Mouse (Mus musculus) liver, adult 2 months (tissue): ENCODE results near the gene Acmsd.

Experiments
- CTCF ChIP-seq: fragments of 200-500 bp; IDR thresholded peaks from 2 replicates; pipeline ENCODE4 v1.5.1; 2011; ENCODE audit warnings: low read depth, low read length, control low read depth
- POLR2A ChIP-seq: fragments of 200-500 bp; IDR thresholded peaks from 2 replicates; pipeline ENCODE4 v1.6.1; 2011; ENCODE audit warnings: low read length, control low read depth; ENCODE audit not compliant: insufficient read depth; ENCODE audit errors: extremely low read depth

DNA sequence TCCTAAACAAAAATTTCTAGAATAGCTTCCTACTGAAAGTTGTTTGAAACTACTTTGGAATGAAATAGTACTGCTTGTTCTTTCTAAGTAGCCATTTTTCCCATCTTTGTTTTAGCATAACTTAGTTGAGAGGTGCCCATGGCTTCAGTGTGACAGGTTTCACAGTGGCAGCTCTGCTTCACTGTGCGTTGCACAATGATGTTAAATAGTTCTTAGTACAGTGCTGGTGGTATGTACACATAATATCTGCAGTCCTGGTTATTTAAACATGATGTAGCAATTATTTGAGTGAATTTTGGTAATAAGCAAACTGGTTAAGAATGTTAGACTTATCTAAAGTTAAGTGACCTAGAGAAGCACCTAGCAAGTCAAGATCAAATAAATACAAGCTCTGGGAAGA is 64.2 kb downstream of the Acmsd start:
- TF ChIP-seq CTCF (no peak), POLR2A (no peak)
